Mouse (Mus musculus) kidney, embryonic 16.5 days (tissue): ENCODE results near the gene Nrg4. TPM values are rescaled to one million over a fixed set of nuclear protein-coding genes. Genes with fewer than 3 reads are reported as not detected.
A peak's percentile ranks its signal among the peaks of the same experiment; 100 is the strongest.

Source experiments
- ATAC-seq: fragments of 200-750 bp; cut with Nextera tagmentation; 2 replicates; pipeline ENCODE4 v1.8.0; 2017; ENCODE audit warnings: moderate TSS enrichment; ENCODE audit not compliant: low FRiP score, low TSS enrichment
- H3K27ac ChIP-seq: fragments of 300-500 bp; sonication (generic); 2 replicates; pipeline ENCODE4 v1.5.1; 2014; ENCODE audit warnings: low read length
- H3K27me3 ChIP-seq: fragments of 300-500 bp; sonication (generic); 2 replicates; pipeline ENCODE4 v1.6.1; 2014; ENCODE audit warnings: low read length, control low read depth, mixed read lengths; ENCODE audit not compliant: insufficient read depth
- H3K36me3 ChIP-seq: fragments of 300-500 bp; sonication (generic); 2 replicates; pipeline ENCODE4 v1.6.1; 2014; ENCODE audit warnings: low read length, control low read depth, mixed read lengths; ENCODE audit not compliant: insufficient read depth
- H3K4me1 ChIP-seq: fragments of 300-500 bp; sonication (generic); 2 replicates; pipeline ENCODE4 v1.6.1; 2014; ENCODE audit warnings: low read length, control low read depth, mixed read lengths; ENCODE audit not compliant: insufficient read depth
- H3K4me2 ChIP-seq: fragments of 300-500 bp; sonication (generic); replicated peaks from 2 replicates; pipeline ENCODE4 v1.6.1; 2014; ENCODE audit warnings: low read depth, low read length
- H3K4me3 ChIP-seq: fragments of 300-500 bp; sonication (generic); 2 replicates; pipeline ENCODE4 v1.5.1; 2014; ENCODE audit warnings: mild to moderate bottlenecking, low read length
- H3K9ac ChIP-seq: fragments of 300-500 bp; sonication (generic); replicated peaks from 2 replicates; pipeline ENCODE4 v1.6.1; 2014; ENCODE audit warnings: low read length
- H3K9me3 ChIP-seq: fragments of 300-500 bp; sonication (generic); 2 replicates; pipeline ENCODE4 v1.6.1; 2016; ENCODE audit warnings: low read length, control low read depth
- WGBS: fragments of 180-500 bp; shearing (Covaris S2); extraction: QIAGEN DNeasy Blood & Tissue Kit; methylation state at CpG from one replicate; pipeline ENCODE4 v1.1.7; 2014; 5-methylcytosine and 5-hydroxymethylcytosine counted together
- polyA plus RNA-seq: library from polyadenylated mRNA; unstranded; fragments of >200 nt; fragmentation: Nextera tagmentation; extraction: Ambion mirVana; gene quantifications from 2 replicates; pipeline ENCODE4 v1.2.1, GENCODE M21; 2015

Gene Nrg4
- polyA plus RNA-seq: 0.71 and 0.95 TPM in 2 replicates

GRCm38 (mm10) chr9:55326515-55327233, at the start of gene Nrg4, which contains the start of gene Tmem266:
Nrg4 (minus strand) TSS chr9:55326844.
Tmem266 (plus strand) TSS chr9:55326913.
- H3K27me3 ChIP-seq: peaks cover 82% of the 10 kb centered on the region
- peak; percentile 93 for ATAC-seq

DNA sequence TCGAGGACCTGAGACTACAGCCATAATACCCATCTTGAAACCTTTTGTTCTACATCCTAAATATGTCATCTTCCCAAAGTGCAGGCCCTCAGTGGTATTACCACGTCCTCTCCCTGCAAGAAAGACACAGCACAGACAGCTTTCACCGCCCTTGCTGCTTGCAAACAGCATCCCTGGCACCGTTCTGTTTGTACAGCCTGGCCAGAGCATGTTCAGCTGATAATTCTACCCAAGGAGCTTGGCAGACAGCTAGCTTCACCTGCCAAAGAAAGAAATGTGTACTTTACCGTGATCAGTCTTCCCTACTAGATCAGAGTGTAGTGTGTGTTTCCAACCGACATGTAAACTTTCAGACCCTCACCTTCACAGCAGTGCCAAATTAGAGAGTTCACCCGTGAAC, 45.3 kb upstream of the Nrg4 start:
- no peaks in the 10 kb centered on the region for H3K36me3 ChIP-seq
- WGBS: 76% methylated on average over 7 of the region's 7 CpGs
- H3K4me1 ChIP-seq: 0 out of 2 replicates have a peak, but pooled peaks cover 2% of the 10 kb centered on the region
- peaks cover 5% of the 10 kb centered on the region for H3K9me3 ChIP-seq
- no peak overlapping the region for H3K4me2 ChIP-seq
- H3K9ac ChIP-seq: no peak overlapping the region
- H3K27ac ChIP-seq: no peak overlapping the region
- ATAC-seq: no peak
- no peak overlapping the region for H3K4me3 ChIP-seq
- peaks cover 3% of the 10 kb centered on the region; the same call in 1 of the 2 replicates for H3K27me3 ChIP-seq

More at GRCm38 (mm10) chr9:55326515-55327233, at the start of gene Nrg4, which contains the start of gene Tmem266:
- under 1% methylated on average over 51 of the region's 82 CpGs for WGBS
- peak within 1 kb of the TSS; percentile 94 for H3K4me2 ChIP-seq
- H3K4me3 ChIP-seq: peak within 1 kb of the TSS; percentile 76
- H3K27ac ChIP-seq: no peak within 1 kb of the TSS
- peaks cover 3% of the 10 kb centered on the region for H3K4me1 ChIP-seq
- H3K36me3 ChIP-seq: no peaks in the 10 kb centered on the region
- H3K9me3 ChIP-seq: no peaks in the 10 kb centered on the region
- H3K9ac ChIP-seq: peak within 1 kb of the TSS; percentile 80

DNA sequence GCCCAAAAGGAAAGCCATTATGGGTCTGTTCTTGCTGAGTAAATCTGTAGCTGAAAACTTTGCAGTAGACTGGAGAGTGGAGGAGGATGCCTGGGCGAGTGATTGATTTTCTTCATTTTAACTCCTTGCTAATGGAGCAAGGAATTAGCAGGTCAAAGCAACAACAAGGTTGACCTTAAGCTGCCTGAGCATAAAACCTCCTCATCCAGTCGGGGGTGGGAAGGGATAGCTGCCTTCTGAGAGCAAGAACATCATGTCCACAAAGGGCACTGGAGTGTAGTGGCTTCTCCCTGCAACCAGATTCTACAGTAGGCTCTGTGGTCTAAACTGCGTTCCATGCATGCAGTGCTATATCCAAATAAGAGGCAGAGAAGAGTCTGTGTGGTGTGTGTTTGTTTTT, 41.4 kb upstream of the Nrg4 start:
- no peak overlapping the region for H3K4me2 ChIP-seq
- no peak overlapping the region for H3K4me3 ChIP-seq
- peak; percentile 54; the same call in 1 of the 2 replicates for ATAC-seq
- no peaks in the 10 kb centered on the region for H3K36me3 ChIP-seq
- no peak overlapping the region for H3K9ac ChIP-seq
- H3K27ac ChIP-seq: no peak overlapping the region
- WGBS: 15% methylated on average over 3 of the region's 3 CpGs
- no peaks in the 10 kb centered on the region for H3K9me3 ChIP-seq
- peaks cover 3% of the 10 kb centered on the region; the same call in 1 of the 2 replicates for H3K27me3 ChIP-seq
- H3K4me1 ChIP-seq: 0 out of 2 replicates have a peak, but pooled peaks cover 2% of the 10 kb centered on the region

DNA sequence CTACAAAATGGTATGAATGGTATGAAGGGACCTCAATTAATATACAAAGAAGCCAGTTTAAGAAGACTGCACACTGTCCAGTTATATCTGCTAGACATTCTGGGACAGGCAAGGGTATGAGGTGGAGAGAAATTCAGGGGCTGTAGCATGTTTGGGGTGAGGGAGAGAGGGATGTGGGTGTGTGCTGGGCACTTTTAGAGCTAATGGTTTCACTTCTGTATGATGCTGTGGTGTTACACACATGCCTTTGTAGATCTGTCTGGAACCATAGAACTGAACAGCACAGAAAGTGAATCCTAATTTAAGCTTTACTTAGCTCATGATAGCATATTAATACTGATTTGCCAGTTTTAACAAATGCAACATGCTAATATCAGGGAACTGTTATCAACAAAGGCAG, 37.1 kb upstream of the Nrg4 start:
- Histone ChIP-seq H3K9me3 (no peaks in the 10 kb centered on the region), H3K36me3 (no peaks in the 10 kb centered on the region), H3K4me2 (no peak overlapping the region), H3K9ac (no peak overlapping the region), H3K27me3 (peaks cover 14% of the 10 kb centered on the region), H3K27ac (no peak overlapping the region), H3K4me3 (no peak overlapping the region), H3K4me1 (0 out of 2 replicates have a peak, but pooled peaks cover 2% of the 10 kb centered on the region)
- no peak for ATAC-seq

DNA sequence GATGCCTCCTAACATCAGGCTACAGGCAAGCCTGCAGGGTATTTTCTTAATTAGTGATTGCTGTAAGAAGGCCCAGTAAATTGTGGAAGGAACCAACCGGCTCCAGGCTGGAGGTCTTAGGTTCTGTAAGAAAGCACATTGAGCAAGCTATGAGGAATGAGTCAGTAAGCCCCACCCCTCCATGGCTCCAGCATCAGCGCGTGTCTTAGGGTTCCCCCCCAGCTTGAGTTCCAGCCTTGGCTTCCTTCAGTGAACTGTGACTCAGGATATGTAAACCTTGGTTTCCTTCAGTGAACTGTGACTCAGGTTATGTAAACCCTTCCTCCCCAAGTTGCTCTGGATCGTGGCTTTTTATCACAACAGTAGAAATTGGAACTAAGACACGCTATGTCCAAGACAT, 35.3 kb upstream of the Nrg4 start:
- no peaks in the 10 kb centered on the region for H3K36me3 ChIP-seq
- WGBS: 31% methylated on average over 5 of the region's 5 CpGs
- H3K9me3 ChIP-seq: no peaks in the 10 kb centered on the region
- H3K9ac ChIP-seq: no peak overlapping the region
- no peak overlapping the region for H3K4me2 ChIP-seq
- H3K4me1 ChIP-seq: no peaks in the 10 kb centered on the region
- peak; percentile 39; the same call in 1 of the 2 replicates for ATAC-seq
- H3K27ac ChIP-seq: no peak overlapping the region
- H3K4me3 ChIP-seq: no peak overlapping the region
- peaks cover 24% of the 10 kb centered on the region for H3K27me3 ChIP-seq

- Histone ChIP-seq H3K4me3 (no peak overlapping the region), H3K36me3 (no peaks in the 10 kb centered on the region), H3K4me2 (no peak overlapping the region), H3K4me1 (no peaks in the 10 kb centered on the region), H3K27me3 (peaks cover 31% of the 10 kb centered on the region), H3K27ac (no peak overlapping the region), H3K9me3 (no peaks in the 10 kb centered on the region), H3K9ac (no peak overlapping the region)
- WGBS: 37% methylated on average over 7 of the region's 7 CpGs
- ATAC-seq: no peak
Measured at GRCm38 (mm10) chr9:55360861-55361260, 34.2 kb upstream of the Nrg4 start.

GRCm38 (mm10) chr9:55360372-55360771, 33.7 kb upstream of the Nrg4 start:
- H3K4me1 ChIP-seq: no peaks in the 10 kb centered on the region
- 71% methylated on average over 3 of the region's 3 CpGs for WGBS
- no peaks in the 10 kb centered on the region for H3K9me3 ChIP-seq
- no peak overlapping the region for H3K4me2 ChIP-seq
- peaks cover 31% of the 10 kb centered on the region for H3K27me3 ChIP-seq
- no peak overlapping the region for H3K27ac ChIP-seq
- no peaks in the 10 kb centered on the region for H3K36me3 ChIP-seq
- no peak for ATAC-seq
- H3K9ac ChIP-seq: no peak overlapping the region
- H3K4me3 ChIP-seq: no peak overlapping the region

DNA sequence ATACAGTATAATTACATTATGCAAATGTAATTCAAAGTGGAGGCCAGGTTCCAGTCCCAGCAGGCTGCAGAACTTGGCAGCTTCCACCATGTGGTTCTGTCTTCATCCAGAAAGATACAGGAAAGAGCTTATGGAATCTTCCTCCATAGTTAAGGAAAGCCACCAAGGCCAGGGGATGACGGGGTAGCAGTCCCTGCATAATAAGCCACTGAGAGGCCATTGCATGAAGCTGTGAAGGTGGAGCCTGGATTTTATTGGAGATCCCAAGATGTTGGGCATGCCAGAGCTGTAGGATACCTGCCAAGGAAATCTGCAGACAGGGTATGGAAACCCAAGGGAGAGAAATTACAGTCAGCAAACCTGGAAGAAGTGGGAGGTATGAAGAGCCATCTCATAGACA, 30.5 kb upstream of the Nrg4 start:
- WGBS: 74% methylated on average over 1 of the region's 1 CpGs

GRCm38 (mm10) chr9:55355270-55355834, 28.7 kb upstream of the Nrg4 start:
- 59% methylated on average over 8 of the region's 8 CpGs for WGBS
- H3K27me3 ChIP-seq: peaks cover 33% of the 10 kb centered on the region
- no peak for ATAC-seq

More for the DNA sequence above, 30.5 kb upstream of the Nrg4 start:
- Histone ChIP-seq H3K36me3 (no peaks in the 10 kb centered on the region), H3K9me3 (no peaks in the 10 kb centered on the region), H3K27ac (no peak overlapping the region), H3K27me3 (peaks cover 33% of the 10 kb centered on the region), H3K4me1 (no peaks in the 10 kb centered on the region), H3K9ac (no peak overlapping the region), H3K4me2 (no peak overlapping the region), H3K4me3 (no peak overlapping the region)
- no peak for ATAC-seq

DNA sequence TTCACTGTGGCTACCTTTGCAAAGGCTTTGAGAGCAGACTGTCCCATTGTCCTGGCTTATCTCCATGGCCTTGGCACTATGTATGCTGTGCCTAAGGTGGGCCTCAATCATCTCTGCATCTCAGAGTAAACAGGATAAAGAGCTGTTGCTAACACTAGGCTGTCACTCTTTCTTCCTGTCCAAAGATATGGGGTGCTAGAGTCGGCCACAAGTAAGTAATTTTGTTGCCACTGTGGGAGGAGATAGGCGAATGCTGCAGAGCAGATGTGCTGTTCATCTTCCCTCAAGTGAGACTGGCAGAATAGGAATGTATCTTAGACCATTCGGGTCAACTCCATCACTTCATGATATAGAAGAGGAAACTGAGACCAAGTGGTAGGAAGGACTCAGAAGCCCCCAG, 28.0 kb upstream of the Nrg4 start:
- Histone ChIP-seq H3K36me3 (no peaks in the 10 kb centered on the region), H3K4me3 (no peak overlapping the region), H3K9ac (no peak overlapping the region), H3K27ac (no peak overlapping the region), H3K27me3 (peaks cover 27% of the 10 kb centered on the region), H3K9me3 (no peaks in the 10 kb centered on the region), H3K4me1 (no peaks in the 10 kb centered on the region), H3K4me2 (no peak overlapping the region)
- ATAC-seq: no peak
- WGBS: 69% methylated on average over 3 of the region's 3 CpGs

More at GRCm38 (mm10) chr9:55355270-55355834, 28.7 kb upstream of the Nrg4 start:
- H3K9ac ChIP-seq: no peak overlapping the region
- H3K36me3 ChIP-seq: no peaks in the 10 kb centered on the region
- no peaks in the 10 kb centered on the region for H3K4me1 ChIP-seq
- no peak overlapping the region for H3K4me2 ChIP-seq
- H3K4me3 ChIP-seq: no peak overlapping the region
- no peak overlapping the region for H3K27ac ChIP-seq
- H3K9me3 ChIP-seq: no peaks in the 10 kb centered on the region
